Mouse (Mus musculus) ES-Bruce4 (cell line): ENCODE data around the gene Vezf1.

Experiments used
- CTCF ChIP-seq: IDR thresholded peaks from one replicate; pipeline ENCODE4 v1.8.1; 2011; ENCODE audit warnings: low read depth, low read length
- EP300 ChIP-seq: IDR thresholded peaks from 2 replicates; pipeline ENCODE4 v1.6.1; 2011; ENCODE audit warnings: low read depth, low read length; ENCODE audit not compliant: insufficient read depth
- POLR2A ChIP-seq: IDR thresholded peaks from one replicate; pipeline ENCODE4 v1.8.1; 2011; ENCODE audit warnings: low read length; ENCODE audit not compliant: insufficient read depth

DNA sequence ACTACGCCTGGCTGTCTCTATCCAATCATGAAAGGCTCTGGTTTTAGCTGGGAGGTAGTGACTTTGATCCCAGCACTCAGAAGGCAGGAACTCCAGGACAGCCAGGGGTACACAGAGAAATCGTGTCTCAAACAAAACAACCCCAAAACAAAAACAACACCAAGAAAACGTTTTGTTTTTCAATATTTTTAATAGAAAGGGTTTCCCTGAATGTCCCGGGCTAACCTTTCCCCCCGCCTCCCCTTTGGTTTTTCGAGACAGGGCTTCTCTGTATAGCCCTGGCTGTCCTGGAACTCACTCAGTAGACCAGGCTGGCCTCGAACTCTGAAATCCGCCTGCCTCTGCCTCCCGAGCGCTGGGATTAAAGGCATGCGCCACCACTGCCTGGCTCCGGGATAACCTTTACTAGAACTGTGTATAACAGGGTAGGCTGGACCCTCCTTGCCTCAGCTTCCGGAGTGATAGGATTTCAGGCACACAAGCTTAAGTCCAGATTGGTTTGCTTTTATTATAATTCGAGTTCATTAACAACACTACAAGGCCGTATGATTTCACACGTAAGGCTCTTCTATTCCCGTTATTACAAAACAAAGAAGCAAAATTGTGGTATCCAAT lies 21.6 kb upstream of the Vezf1 start:
- no peak for TF ChIP-seq CTCF
- TF ChIP-seq EP300, result no peak
- TF ChIP-seq POLR2A, result no peak
